Mouse (Mus musculus) limb, embryonic 13.5 days (tissue): ENCODE measurements around the gene Gprin1. TPM values are rescaled to one million over a fixed set of nuclear protein-coding genes. Genes with fewer than 3 reads are reported as not detected.

ENCODE experiments used
- ATAC-seq: fragments of 200-750 bp; cut with Nextera tagmentation; 2 replicates; pipeline ENCODE4 v1.8.0; 2017; ENCODE audit warnings: low read depth, moderate number of reproducible peaks, moderate TSS enrichment; ENCODE audit not compliant: low FRiP score
- H3K27ac ChIP-seq: fragments of 300-500 bp; sonication (generic); 2 replicates; pipeline ENCODE4 v1.5.1; 2015; ENCODE audit warnings: inconsistent platforms, mild to moderate bottlenecking, moderate library complexity
- H3K27me3 ChIP-seq: fragments of 300-500 bp; sonication (generic); 2 replicates; pipeline ENCODE4 v1.6.1; 2015; ENCODE audit warnings: mild to moderate bottlenecking, inconsistent platforms
- H3K36me3 ChIP-seq: fragments of 300-500 bp; sonication (generic); 2 replicates; pipeline ENCODE4 v1.6.1; 2015; ENCODE audit warnings: inconsistent platforms, mild to moderate bottlenecking, moderate library complexity
- H3K4me1 ChIP-seq: fragments of 300-500 bp; sonication (generic); 2 replicates; pipeline ENCODE4 v1.6.1; 2015; ENCODE audit warnings: inconsistent platforms
- H3K4me2 ChIP-seq: fragments of 300-500 bp; sonication (generic); replicated peaks from 2 replicates; pipeline ENCODE4 v1.6.1; 2015; ENCODE audit warnings: inconsistent platforms, mild to moderate bottlenecking, moderate library complexity
- H3K4me3 ChIP-seq: fragments of 300-500 bp; sonication (generic); 2 replicates; pipeline ENCODE4 v1.5.1; 2015; ENCODE audit warnings: moderate library complexity, mild to moderate bottlenecking, inconsistent platforms
- H3K9ac ChIP-seq: fragments of 300-500 bp; sonication (generic); 2 replicates; pipeline ENCODE4 v1.6.1; 2015; ENCODE audit warnings: mild to moderate bottlenecking, inconsistent platforms
- H3K9me3 ChIP-seq: fragments of 300-500 bp; sonication (generic); 2 replicates; pipeline ENCODE4 v1.6.1; 2016; ENCODE audit warnings: inconsistent platforms
- WGBS: fragments of 180-500 bp; shearing (Covaris S2); methylation state at CpG from one replicate; pipeline ENCODE4 v1.1.7; 2015; 5-methylcytosine and 5-hydroxymethylcytosine counted together
- polyA plus RNA-seq: library from polyadenylated mRNA; unstranded; fragments of >200 nt; fragmentation: Nextera tagmentation; extraction: Ambion mirVana; gene quantifications from 2 replicates; pipeline ENCODE4 v1.2.1, GENCODE M21; 2015

Gprin1 gene
- polyA plus RNA-seq, 1 experiment from 2014 or later = 0.20 TPM

DNA sequence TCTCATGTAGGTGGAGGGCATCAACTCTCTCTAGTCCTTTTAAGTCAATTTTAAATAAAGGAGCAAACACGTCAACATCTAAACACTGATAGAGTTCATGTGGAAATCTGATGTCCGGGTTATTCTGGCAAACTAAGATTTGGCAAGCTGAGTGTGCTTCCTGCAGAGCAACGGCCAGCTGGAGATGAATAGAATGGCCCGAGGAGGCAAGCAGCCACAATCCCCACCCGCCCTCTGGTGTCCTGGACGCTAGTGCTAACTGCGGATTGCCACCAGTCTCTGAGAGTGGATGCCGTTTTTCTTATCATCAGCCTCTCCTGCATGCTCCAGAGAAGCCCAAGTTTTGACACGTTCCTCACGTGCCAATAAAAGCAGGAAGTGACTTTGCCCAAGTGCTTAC is 2.8 kb downstream of the Gprin1 start:
- H3K27me3 ChIP-seq = peaks cover 59% of the 10 kb centered on the region
- 50% methylated on average over 10 of the region's 10 CpGs for WGBS

DNA sequence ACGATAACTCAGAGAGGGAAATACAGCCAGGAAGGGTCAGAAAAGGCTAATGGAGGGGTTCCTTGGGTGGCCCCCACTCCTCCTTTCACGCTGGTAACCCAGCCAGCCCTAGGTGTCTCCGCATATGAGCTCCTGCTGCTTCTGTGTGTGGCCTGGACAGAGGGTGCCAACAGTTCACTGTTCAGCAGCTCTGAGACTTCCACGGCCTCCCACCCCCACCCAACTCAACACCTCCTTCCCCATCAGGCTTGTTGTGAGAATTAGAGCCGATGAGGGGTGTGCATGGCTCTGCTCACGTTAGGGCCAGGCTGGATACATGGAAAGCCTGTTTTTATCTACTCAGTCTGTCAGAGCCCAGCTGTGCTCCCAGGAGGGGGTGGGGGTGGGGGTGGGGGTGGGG is 3.6 kb downstream of the Gprin1 start:
- H3K36me3 ChIP-seq = no peaks in the 10 kb centered on the region

More for the DNA sequence above, 2.8 kb downstream of the Gprin1 start:
- H3K36me3 ChIP-seq = no peaks in the 10 kb centered on the region
- no peak for ATAC-seq
- H3K27ac ChIP-seq = no peak overlapping the region
- no peak overlapping the region for H3K4me2 ChIP-seq
- no peak overlapping the region for H3K4me3 ChIP-seq
- H3K9ac ChIP-seq = no peak overlapping the region
- H3K4me1 ChIP-seq = peaks cover 6% of the 10 kb centered on the region; the same call in 1 of the 2 replicates
- H3K9me3 ChIP-seq = no peaks in the 10 kb centered on the region

DNA sequence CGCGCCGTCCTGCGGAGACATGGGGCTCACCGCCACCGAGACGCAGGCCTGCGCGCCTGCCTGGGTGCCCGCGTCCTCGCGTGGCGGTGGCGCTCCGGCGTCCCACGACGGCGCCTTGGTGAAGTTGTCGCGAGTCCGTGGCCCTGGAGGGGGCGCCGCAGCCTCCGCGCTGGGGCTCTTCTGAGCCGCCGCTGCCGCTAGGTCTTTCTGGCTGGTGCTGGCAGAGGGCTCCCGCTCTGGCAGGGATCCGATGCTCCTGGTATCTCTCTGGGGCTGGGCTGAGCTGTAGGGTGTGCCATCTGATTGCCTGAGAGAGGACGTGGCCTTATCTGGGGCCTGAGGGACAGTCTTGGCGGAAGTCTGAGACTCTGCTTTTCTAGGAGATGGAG is 11.5 kb downstream of the Gprin1 start:
- Histone ChIP-seq H3K4me1 (peaks cover 12% of the 10 kb centered on the region), H3K36me3 (no peaks in the 10 kb centered on the region), H3K4me3 (peak overlapping the region; percentile 48), H3K4me2 (peak overlapping the region; percentile 72), H3K9ac (0 out of 2 replicates have a peak overlapping the region, but pooled peaks have one; percentile 45), H3K27ac (no peak overlapping the region), H3K9me3 (no peaks in the 10 kb centered on the region), H3K27me3 (peaks cover 76% of the 10 kb centered on the region)
- no peak for ATAC-seq
- WGBS = 3% methylated on average over 29 of the region's 34 CpGs

More for the DNA sequence above, 3.6 kb downstream of the Gprin1 start:
- WGBS = 36% methylated on average over 6 of the region's 6 CpGs
- no peak for ATAC-seq
- Histone ChIP-seq H3K4me3 (no peak overlapping the region), H3K9me3 (no peaks in the 10 kb centered on the region), H3K9ac (no peak overlapping the region), H3K4me1 (peaks cover 6% of the 10 kb centered on the region; the same call in 1 of the 2 replicates), H3K4me2 (no peak overlapping the region), H3K27me3 (peaks cover 59% of the 10 kb centered on the region), H3K27ac (no peak overlapping the region)

- Histone ChIP-seq H3K27ac (no peak overlapping the region), H3K9ac (0 out of 2 replicates have a peak overlapping the region, but pooled peaks have one; percentile 45), H3K27me3 (peaks cover 77% of the 10 kb centered on the region), H3K4me3 (peak overlapping the region; percentile 48), H3K4me2 (peak overlapping the region; percentile 72), H3K4me1 (peaks cover 12% of the 10 kb centered on the region), H3K36me3 (no peaks in the 10 kb centered on the region), H3K9me3 (no peaks in the 10 kb centered on the region)
- ATAC-seq = no peak
- WGBS = under 1% methylated on average over 85 of the region's 87 CpGs
Observed at GRCm38 (mm10) chr13:54737488-54738212, 12.0 kb downstream of the Gprin1 start.

- Histone ChIP-seq H3K27ac (no peak overlapping the region), H3K4me1 (peaks cover 12% of the 10 kb centered on the region), H3K9ac (no peak overlapping the region), H3K27me3 (peaks cover 76% of the 10 kb centered on the region), H3K4me3 (peak overlapping the region; percentile 48), H3K4me2 (peak overlapping the region; percentile 72), H3K9me3 (no peaks in the 10 kb centered on the region), H3K36me3 (no peaks in the 10 kb centered on the region)
- ATAC-seq = no peak
- 29% methylated on average over 3 of the region's 3 CpGs for WGBS
Observed at GRCm38 (mm10) chr13:54736931-54737330, 12.7 kb downstream of the Gprin1 start.

DNA sequence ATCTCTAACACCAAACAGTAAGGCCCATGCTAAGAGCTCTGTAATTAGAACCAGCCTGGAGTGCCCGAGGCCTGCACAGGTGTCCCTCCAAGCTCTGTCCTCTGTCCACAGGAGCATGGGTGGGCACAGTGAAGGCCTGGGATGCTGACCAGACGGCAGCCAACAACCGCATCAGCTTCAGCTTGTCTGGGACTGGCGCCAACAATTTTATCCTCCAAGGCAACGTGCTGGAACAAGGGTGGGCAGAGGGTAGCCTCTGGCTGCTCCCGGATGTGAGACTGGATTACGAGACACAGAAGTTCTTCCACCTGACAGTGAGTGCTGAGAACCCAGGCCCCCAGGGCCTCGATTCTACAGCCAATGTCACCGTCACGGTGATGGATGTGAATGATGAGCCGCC is 23.5 kb downstream of the Gprin1 start:
- no peak for ATAC-seq
- Histone ChIP-seq H3K4me2 (no peak overlapping the region), H3K27ac (no peak overlapping the region), H3K4me1 (no peaks in the 10 kb centered on the region), H3K4me3 (no peak overlapping the region), H3K36me3 (no peaks in the 10 kb centered on the region), H3K9me3 (0 out of 2 replicates have a peak, but pooled peaks cover 4% of the 10 kb centered on the region), H3K27me3 (peaks cover 4% of the 10 kb centered on the region; the same call in 1 of the 2 replicates), H3K9ac (no peak overlapping the region)
- WGBS = 59% methylated on average over 11 of the region's 11 CpGs

DNA sequence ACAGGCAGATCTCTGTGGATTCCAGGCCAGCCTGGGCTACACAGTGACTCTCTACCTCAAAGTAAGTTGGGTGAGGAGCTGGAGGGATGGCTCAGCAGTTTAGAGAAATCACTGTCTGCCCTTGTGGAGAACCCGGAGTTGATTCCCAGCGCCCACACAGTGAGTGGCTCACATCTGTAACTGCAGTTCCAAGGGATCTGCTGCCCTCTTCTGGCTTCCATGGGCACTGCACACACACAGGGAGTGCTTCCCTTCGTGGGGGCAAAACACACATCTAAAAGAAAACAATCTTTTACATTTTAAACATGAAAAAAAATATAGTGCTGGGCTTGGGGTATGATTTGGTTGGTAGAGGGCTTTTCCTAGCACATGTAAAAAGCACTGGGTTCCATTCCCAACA is 26.5 kb downstream of the Gprin1 start:
- Histone ChIP-seq H3K4me2 (no peak overlapping the region), H3K9ac (no peak overlapping the region), H3K27ac (no peak overlapping the region), H3K9me3 (0 out of 2 replicates have a peak, but pooled peaks cover 4% of the 10 kb centered on the region), H3K36me3 (no peaks in the 10 kb centered on the region), H3K27me3 (peaks cover 4% of the 10 kb centered on the region; the same call in 1 of the 2 replicates), H3K4me3 (no peak overlapping the region), H3K4me1 (no peaks in the 10 kb centered on the region)
- whole genome bisulfite sequencing = 84% methylated on average over 3 of the region's 3 CpGs
- no peak for ATAC-seq

- Histone ChIP-seq H3K9ac (no peak overlapping the region), H3K9me3 (no peaks in the 10 kb centered on the region), H3K4me2 (no peak overlapping the region), H3K27ac (no peak overlapping the region), H3K27me3 (peaks cover 8% of the 10 kb centered on the region; the same call in 1 of the 2 replicates), H3K4me1 (no peaks in the 10 kb centered on the region), H3K4me3 (no peak overlapping the region), H3K36me3 (no peaks in the 10 kb centered on the region)
- ATAC-seq = no peak
- 2% methylated on average over 5 of the region's 5 CpGs for WGBS
Observed at GRCm38 (mm10) chr13:54716916-54717315, 32.8 kb downstream of the Gprin1 start.

DNA sequence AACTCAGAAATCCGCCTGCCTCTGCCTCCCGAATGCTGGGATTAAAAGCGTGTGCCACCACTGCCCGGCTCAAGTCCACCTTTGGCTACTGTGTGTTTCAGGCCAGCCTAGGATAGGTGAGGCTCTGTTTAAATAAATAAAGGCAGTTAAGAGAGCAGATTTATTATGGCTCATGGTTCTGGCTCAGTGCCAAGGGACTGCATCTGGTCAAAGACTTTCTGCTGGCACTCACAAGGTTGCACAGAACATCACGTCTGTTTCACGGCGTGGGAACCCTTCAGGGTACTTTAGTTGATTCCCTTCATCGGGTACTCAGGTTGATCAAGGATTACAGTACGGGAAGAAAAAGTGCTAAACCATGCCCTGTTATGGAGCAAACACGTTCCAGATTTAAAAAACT is 34.7 kb downstream of the Gprin1 start:
- no peak overlapping the region for H3K4me2 ChIP-seq
- no peaks in the 10 kb centered on the region for H3K9me3 ChIP-seq
- no peak overlapping the region for H3K4me3 ChIP-seq
- H3K27ac ChIP-seq = no peak overlapping the region
- no peaks in the 10 kb centered on the region for H3K36me3 ChIP-seq
- no peaks in the 10 kb centered on the region for H3K4me1 ChIP-seq
- H3K27me3 ChIP-seq = peaks cover 8% of the 10 kb centered on the region; the same call in 1 of the 2 replicates
- ATAC-seq = no peak
- WGBS = 51% methylated on average over 10 of the region's 10 CpGs
- H3K9ac ChIP-seq = no peak overlapping the region

- Histone ChIP-seq H3K9ac (no peak overlapping the region), H3K9me3 (no peaks in the 10 kb centered on the region), H3K4me2 (no peak overlapping the region), H3K27me3 (peaks cover 8% of the 10 kb centered on the region; the same call in 1 of the 2 replicates), H3K4me1 (no peaks in the 10 kb centered on the region), H3K27ac (no peak overlapping the region), H3K36me3 (no peaks in the 10 kb centered on the region), H3K4me3 (no peak overlapping the region)
- 39% methylated on average over 4 of the region's 4 CpGs for WGBS
- ATAC-seq = no peak
Observed at GRCm38 (mm10) chr13:54714393-54714792, 35.3 kb downstream of the Gprin1 start.

DNA sequence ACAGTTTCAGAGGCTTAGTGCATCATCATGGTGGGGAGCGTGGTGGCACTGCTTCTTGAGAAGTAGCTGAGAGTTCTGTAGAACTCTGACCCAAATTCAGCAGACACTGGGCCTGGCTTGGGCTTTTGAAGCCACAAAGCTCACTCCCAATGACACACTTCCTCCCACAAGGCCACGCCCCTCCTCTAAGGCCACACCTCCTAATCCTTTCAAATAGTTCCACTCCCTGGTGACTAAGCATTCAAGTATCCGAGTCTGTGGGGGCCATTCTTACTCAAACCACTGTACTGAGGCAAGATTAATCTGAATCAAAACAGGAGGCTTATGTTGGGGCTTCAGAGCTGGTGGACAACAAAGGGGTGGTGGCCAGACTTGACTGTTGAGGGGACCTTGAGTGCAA is 38.8 kb downstream of the Gprin1 start:
- Histone ChIP-seq H3K36me3 (no peaks in the 10 kb centered on the region), H3K9me3 (no peaks in the 10 kb centered on the region), H3K27me3 (peaks cover 4% of the 10 kb centered on the region; the same call in 1 of the 2 replicates), H3K4me3 (no peak overlapping the region), H3K9ac (no peak overlapping the region), H3K4me2 (no peak overlapping the region), H3K27ac (no peak overlapping the region), H3K4me1 (no peaks in the 10 kb centered on the region)
- 80% methylated on average over 3 of the region's 3 CpGs for WGBS
- no peak for ATAC-seq

DNA sequence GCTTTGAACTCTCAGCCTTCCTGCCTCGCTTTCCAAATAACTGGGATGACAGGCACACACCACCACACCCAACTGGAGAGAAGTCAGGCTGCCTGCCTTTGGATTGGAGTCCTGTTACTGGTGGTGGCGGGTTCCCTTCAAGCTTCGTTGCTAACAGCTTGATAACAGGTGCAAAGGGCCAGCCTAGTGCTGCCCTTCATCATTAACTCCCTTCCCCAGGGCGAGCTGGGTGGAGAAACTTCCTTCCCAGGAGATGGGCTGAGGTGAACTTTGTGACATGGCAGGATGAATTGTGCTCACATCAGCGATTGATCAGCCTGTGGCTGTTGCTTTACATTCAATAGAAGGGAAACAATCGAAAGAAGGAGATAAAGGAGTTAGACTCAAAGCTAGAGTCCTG is 44.8 kb downstream of the Gprin1 start:
- 0 out of 2 replicates have a peak, but pooled peaks cover 2% of the 10 kb centered on the region for H3K27me3 ChIP-seq
- H3K4me1 ChIP-seq = no peaks in the 10 kb centered on the region
- H3K4me2 ChIP-seq = no peak overlapping the region
- H3K36me3 ChIP-seq = no peaks in the 10 kb centered on the region
- H3K9ac ChIP-seq = no peak overlapping the region
- no peak overlapping the region for H3K27ac ChIP-seq
- 46% methylated on average over 6 of the region's 6 CpGs for WGBS
- H3K9me3 ChIP-seq = no peaks in the 10 kb centered on the region
- H3K4me3 ChIP-seq = no peak overlapping the region
- no peak for ATAC-seq
